Mouse (Mus musculus): Measurements from ENCODE around the gene Cnot1.

DNA sequence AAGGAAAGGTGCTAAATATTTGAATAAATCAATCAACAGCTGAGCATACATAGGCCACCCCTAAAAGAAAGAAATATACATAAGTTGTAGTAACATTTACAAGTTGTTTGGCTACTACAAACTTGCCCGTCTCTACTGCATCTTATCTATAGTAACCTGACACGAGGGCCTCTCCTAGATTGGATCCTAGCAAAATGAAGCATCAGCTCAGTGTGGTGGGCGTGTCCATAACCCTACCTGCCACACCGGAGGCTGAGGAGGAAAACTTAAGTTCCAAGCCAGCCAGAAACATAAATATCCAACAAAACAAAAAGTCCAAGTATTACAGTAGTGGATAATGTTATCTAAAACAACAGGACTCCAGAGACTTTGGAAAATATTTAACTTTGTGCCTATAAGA is 79.6 kb downstream of the Cnot1 start:
- TF ChIP-seq CTCF (IDR thresholded peaks at IDR 0.05; ENCODE audit: low read depth, low read length) (no peak), GATA1 (IDR thresholded peaks at IDR 0.05; ENCODE audit: borderline replicate concordance, low read length) (no peak)

All from G1E (cell line).